Mouse (Mus musculus) testis, adult 2 months (tissue): ENCODE results near the gene Npl.

Source experiments
- CTCF ChIP-seq: fragments of 200-500 bp; IDR thresholded peaks from 2 replicates; pipeline ENCODE4 v1.5.1; 2012; ENCODE audit warnings: low read depth, mild to moderate bottlenecking, inconsistent platforms, low read length, moderate library complexity; ENCODE audit not compliant: control insufficient read depth, insufficient read depth, insufficient replicate concordance
- POLR2A ChIP-seq: fragments of 200-500 bp; IDR thresholded peaks from 2 replicates; pipeline ENCODE4 v1.6.1; 2012; ENCODE audit warnings: low read depth, mild to moderate bottlenecking, inconsistent platforms, low read length, moderate library complexity; ENCODE audit not compliant: control insufficient read depth

DNA sequence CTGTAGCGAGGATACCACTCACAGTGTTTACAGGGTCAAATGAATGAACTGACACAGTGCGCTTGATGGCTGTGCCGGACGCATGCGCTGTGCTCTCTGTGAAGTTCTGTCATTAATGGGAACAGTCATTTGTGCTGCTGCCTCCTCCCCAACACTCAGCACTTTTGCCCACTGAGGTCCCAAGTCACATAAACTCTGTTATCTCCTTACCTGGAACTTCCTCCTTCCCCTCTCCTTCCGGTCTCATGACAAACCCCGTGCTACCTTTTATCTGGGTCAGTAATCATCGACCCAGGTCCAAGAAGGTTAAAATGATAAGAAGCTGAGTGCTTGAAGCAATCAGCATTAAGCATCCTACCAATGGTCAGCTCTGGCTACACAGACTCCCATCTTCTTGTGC, 2.3 kb downstream of the Npl start:
- TF ChIP-seq POLR2A = no peak
- no peak for TF ChIP-seq CTCF
